Comparison of ENCODE assay signal across 20 mouse cellular contexts in genomic region chr1:115144568-115144967, GRCm38 (mm10).
"Had no signal": no experiment of that assay in that cellular context is flagged by ENCODE, and none has a peak within 500 bp of the region (broad histone marks: within the 10 kb centered on the region; RNA-seq: fewer than 3 reads in every experiment).

No protein-coding gene starts in this region.

- ATAC-seq: forebrain, embryonic 13.5 days; forebrain, embryonic 14.5 days; forebrain, embryonic 15.5 days; forebrain, embryonic 16.5 days; forebrain, postnatal 0 days had no signal

- DNase-seq: cerebellum, adult 9-10 months; cerebellum, adult 9-11 months; cerebellum, postnatal 10 days; cerebellum, postnatal 14 days; cerebellum, postnatal 25 days; cerebellum, postnatal 36 days; embryo, embryonic 11 days; forebrain, postnatal 0 days; gastrocnemius, adult 2 months; gastrocnemius, postnatal 10 days; gastrocnemius, postnatal 14 days; gastrocnemius, postnatal 25 days; gastrocnemius, postnatal 36 days; heart, adult 11 months; heart, adult 18-20 months; heart, adult 2 months had no signal
